Mouse (Mus musculus): ENCODE results near the gene Chp1.

DNA sequence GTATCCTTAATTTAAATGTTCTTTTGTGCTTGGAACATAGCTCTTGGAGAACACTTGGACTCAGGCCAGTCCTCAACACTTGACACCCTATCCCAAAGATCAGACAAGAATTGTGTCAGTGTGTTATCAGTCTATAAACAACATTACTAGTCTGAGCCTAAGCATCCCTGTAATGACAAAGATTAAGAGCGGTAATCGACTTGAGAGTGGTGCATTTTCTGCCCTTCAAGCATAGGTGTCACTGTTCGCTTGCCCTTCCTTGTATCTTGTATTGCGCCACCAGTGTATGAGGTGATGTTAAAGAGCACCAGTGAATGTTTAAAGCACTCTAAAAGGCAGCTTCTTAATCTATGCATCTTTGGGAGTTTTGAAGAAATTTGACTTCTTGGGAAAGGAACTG lies 59.5 kb downstream of the Chp1 start:
- TF ChIP-seq CTCF (conservative IDR thresholded peaks at IDR 0.05; ENCODE audit: low read length) (no peak), POU5F1 (IDR thresholded peaks at IDR 0.05; ENCODE audit: borderline replicate concordance, low read length) (no peak)
